Mouse (Mus musculus) inflammation-experienced regulatory T-cells, adult 16 weeks (primary cell): ENCODE data around the gene Wfdc1. TPM values are rescaled to one million over a fixed set of nuclear protein-coding genes. Genes with fewer than 3 reads are reported as not detected.

ENCODE experiments used
- polyA plus RNA-seq: library from polyadenylated mRNA; unstranded; fragments of 100-300 nt; shearing (Covaris generic); gene quantifications from one replicate; pipeline ENCODE4 v1.2.1, GENCODE M21; 2017

Gene Wfdc1
- not detected for polyA plus RNA-seq

DNA sequence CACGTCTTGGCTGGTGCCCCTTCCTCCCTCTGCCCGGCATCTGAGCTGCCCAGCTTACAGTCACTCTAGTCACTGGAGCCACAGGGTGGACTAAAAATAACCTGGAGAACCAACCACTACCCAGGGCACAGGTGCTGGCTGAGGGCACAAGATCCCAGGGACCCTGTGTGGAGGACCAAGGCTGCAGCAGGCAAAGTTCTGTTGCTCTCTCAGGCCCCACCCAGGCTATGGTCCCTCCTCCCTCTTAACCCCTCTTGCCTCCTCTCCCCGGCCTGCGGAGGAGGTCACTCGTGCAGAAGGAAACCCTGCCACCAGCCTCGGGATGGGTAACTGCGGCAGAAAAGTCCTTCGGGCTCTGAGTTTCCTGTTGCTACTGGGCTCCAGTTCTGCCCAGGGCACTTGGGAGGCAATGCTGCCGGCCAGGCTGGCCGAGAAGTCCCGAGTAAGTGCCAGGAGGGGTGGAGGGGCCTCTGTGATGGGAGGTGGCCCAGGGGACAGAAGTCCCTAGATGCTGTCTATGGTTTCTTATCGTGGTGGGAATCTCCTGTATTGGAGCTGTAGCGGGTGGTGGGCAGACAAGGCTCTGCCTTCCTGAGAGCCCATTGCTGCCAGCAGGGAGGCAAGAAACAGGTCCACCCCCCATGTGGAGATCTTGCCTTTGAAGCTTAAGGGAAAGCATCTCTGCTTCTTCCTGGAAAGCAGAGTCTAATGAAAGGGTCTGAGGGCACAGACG, at the start of gene Wfdc1:
TSS of gene Wfdc1 (plus strand) at position 147 of the 733 bp plus-strand sequence.

DNA sequence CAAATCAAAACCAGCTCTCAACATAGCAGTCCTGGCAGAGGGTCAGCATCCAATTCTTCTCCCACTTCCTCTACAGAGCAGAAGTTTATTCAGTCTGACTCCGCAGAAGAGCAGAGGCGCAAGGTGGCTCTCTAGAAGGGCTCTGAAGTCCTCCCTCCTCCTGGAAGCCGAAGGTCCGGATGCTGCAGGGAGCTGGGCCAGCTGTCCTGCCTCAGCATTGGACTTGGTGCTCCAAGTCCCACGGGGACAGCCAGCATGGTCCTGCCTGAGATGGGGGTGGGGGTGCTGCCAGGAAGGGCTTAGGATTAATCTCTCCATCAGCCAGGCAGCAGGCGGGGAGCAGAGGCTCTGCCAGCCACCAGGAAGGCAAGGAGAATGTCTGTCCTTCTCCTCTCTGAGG, 30.8 kb upstream of the Wfdc1 start, which contains the start of gene Kcng4:
TSS of gene Kcng4 (minus strand) at position 303 of the 400 bp plus-strand sequence.

DNA sequence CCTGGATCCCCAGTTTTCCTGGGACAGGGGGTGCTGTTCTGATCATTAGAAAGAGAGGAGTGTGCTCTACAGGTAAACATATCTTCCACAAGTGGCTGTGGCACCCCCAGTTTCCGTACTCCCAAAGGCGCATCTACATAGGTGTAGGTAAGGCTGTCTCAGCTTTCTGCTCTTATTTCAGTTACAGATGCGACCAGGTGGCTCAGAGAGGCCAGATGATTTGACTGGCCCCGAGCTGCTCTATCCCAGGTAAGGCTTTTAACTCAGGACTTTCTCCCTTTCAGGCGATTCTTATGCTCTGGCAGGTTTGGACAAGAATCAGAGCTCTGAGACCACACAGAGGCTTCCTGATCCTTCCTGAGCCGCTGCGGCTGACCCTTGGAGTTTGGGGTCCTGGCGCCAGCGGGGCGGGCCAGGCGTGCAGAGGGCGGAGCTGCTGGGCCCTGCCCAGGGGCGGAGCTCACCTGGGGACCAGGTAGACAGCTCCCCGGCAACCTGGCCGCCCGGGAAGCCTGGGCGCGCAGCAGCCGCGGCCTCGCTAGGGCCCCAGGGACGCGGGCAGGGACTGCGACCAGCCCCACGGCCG, 33.5 kb downstream of the Wfdc1 start, which contains the start of gene Atp2c2:
TSS of gene Atp2c2 (plus strand) at position 461 of the 586 bp plus-strand sequence.

Other genes starting within 250 kb of the Wfdc1 start
- 28.1 TPM for gene Osgin1, start 232.2 kb upstream of the Wfdc1 start, polyA plus RNA-seq
- gene Necab2, start 219.6 kb upstream of the Wfdc1 start, polyA plus RNA-seq = not detected
- not detected for gene Slc38a8, start 164.7 kb upstream of the Wfdc1 start, polyA plus RNA-seq
- 126 TPM for gene Mbtps1, start 107.6 kb upstream of the Wfdc1 start, polyA plus RNA-seq
- gene Hsdl1, start 91.2 kb upstream of the Wfdc1 start, polyA plus RNA-seq = 138 TPM
- gene Dnaaf1, start 91.1 kb upstream of the Wfdc1 start, polyA plus RNA-seq = not detected
- gene Taf1c, start 61.1 kb upstream of the Wfdc1 start, polyA plus RNA-seq = 44.3 TPM
- gene Adad2, start 53.6 kb upstream of the Wfdc1 start, polyA plus RNA-seq = not detected
- not detected for gene Kcng4, start 30.7 kb upstream of the Wfdc1 start, polyA plus RNA-seq
- gene Atp2c2, start 33.6 kb downstream of the Wfdc1 start, polyA plus RNA-seq = not detected
- gene Tldc1, start 112.1 kb downstream of the Wfdc1 start, polyA plus RNA-seq = 15.0 TPM
- 430 TPM for gene Cotl1, start 174.2 kb downstream of the Wfdc1 start, polyA plus RNA-seq
- 19.2 TPM for gene Klhl36, start 195.9 kb downstream of the Wfdc1 start, polyA plus RNA-seq
- 100 TPM for gene Usp10, start 244.0 kb downstream of the Wfdc1 start, polyA plus RNA-seq
- 7.1 TPM for gene Gm20388, start 244.5 kb downstream of the Wfdc1 start, polyA plus RNA-seq